Mouse (Mus musculus) forebrain, postnatal 0 days (tissue): ENCODE results near the gene Sept12. TPM values are rescaled to one million over a fixed set of nuclear protein-coding genes. Genes with fewer than 3 reads are reported as not detected.

Source experiments
- ATAC-seq: fragments of 200-750 bp; cut with Nextera tagmentation; 2 replicates; pipeline ENCODE4 v1.8.0; 2017; ENCODE audit warnings: mild to moderate bottlenecking, moderate library complexity
- DNase-seq: peaks from one replicate; pipeline ENCODE4 v3.0.0-alpha.2; 2015
- H3K27ac ChIP-seq: fragments of 300-500 bp; sonication (generic); 2 replicates; pipeline ENCODE4 v1.5.1; 2014; ENCODE audit warnings: low read depth, mild to moderate bottlenecking, antibody characterized with exemption, low read length, moderate library complexity, mixed read lengths
- H3K27me3 ChIP-seq: fragments of 300-500 bp; sonication (generic); 2 replicates; pipeline ENCODE4 v1.6.1; 2014; ENCODE audit warnings: mild to moderate bottlenecking, low read length, mixed read lengths; ENCODE audit not compliant: insufficient read depth
- H3K36me3 ChIP-seq: fragments of 300-500 bp; sonication (generic); 2 replicates; pipeline ENCODE4 v1.6.1; 2014; ENCODE audit warnings: mild to moderate bottlenecking, moderate library complexity; ENCODE audit not compliant: insufficient read depth
- H3K4me1 ChIP-seq: fragments of 300-500 bp; sonication (generic); 2 replicates; pipeline ENCODE4 v1.6.1; 2014; ENCODE audit warnings: antibody characterized with exemption; ENCODE audit not compliant: insufficient read depth
- H3K4me2 ChIP-seq: fragments of 300-500 bp; sonication (generic); 2 replicates; pipeline ENCODE4 v1.6.1; 2014; ENCODE audit warnings: low read depth, mild to moderate bottlenecking, moderate library complexity
- H3K4me3 ChIP-seq: fragments of 300-500 bp; sonication (generic); 2 replicates; pipeline ENCODE4 v1.5.1; 2014; ENCODE audit warnings: low read depth, low read length, mixed read lengths
- H3K9ac ChIP-seq: fragments of 300-500 bp; sonication (generic); 2 replicates; pipeline ENCODE4 v1.6.1; 2014; ENCODE audit warnings: mild to moderate bottlenecking
- H3K9me3 ChIP-seq: fragments of 300-500 bp; sonication (generic); 2 replicates; pipeline ENCODE4 v1.6.1; 2016; ENCODE audit warnings: low read length
- CTCF ChIP-seq: sonication (generic); IDR thresholded peaks from 2 replicates; pipeline ENCODE4 v1.5.1; 2016; ENCODE audit warnings: antibody characterized with exemption, control low read depth, low read depth
- WGBS: fragments of 180-500 bp; shearing (Covaris S2); extraction: QIAGEN DNeasy Blood & Tissue Kit; methylation state at CpG from one replicate; pipeline ENCODE4 v1.1.7; 2014; 5-methylcytosine and 5-hydroxymethylcytosine counted together
- polyA plus RNA-seq: library from polyadenylated mRNA; unstranded; fragments of >200 nt; fragmentation: Nextera tagmentation; extraction: Ambion mirVana; gene quantifications from 2 replicates; pipeline ENCODE4 v1.2.1, GENCODE M21; 2015
- total RNA-seq: library from RNA; depleted of rRNA; stranded (reverse); fragments of >200 nt; gene quantifications from 2 replicates; pipeline ENCODE4 v1.2.3, GENCODE M21; 2014

Sept12 gene
- total and polyA plus RNA-seq, 2 experiments from 2014 or later: not detected

DNA sequence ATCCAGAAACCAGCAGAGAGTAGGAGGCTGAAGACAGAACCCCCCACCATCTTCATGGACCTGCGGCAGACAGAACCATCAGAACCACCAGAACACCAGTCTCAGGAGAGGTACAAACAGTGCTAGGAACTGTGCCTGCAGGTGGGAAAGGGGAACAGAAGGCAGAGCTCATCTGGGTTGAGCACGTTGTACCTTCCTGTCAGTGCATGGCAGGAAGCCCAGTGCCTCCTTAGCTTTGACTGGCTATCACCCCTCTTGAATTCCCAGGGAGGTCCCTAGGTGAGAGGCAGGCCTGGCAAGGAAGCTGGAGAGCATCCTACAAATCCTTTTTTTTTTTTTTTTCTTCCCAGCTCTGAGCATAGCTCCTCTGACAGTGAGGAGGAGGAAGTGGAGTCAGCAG, 21.5 kb downstream of the Sept12 start:
- no peaks in the 10 kb centered on the region for H3K4me1 ChIP-seq
- H3K27me3 ChIP-seq: no peaks in the 10 kb centered on the region
- no peak overlapping the region for H3K27ac ChIP-seq
- H3K4me2 ChIP-seq: no peak overlapping the region
- DNase-seq (no peak), ATAC-seq (no peak)
- no peaks in the 10 kb centered on the region for H3K36me3 ChIP-seq
- 85% methylated on average over 2 of the region's 2 CpGs for WGBS
- no peak for TF ChIP-seq CTCF
- H3K4me3 ChIP-seq: no peak overlapping the region
- H3K9me3 ChIP-seq: no peaks in the 10 kb centered on the region
- no peak overlapping the region for H3K9ac ChIP-seq

DNA sequence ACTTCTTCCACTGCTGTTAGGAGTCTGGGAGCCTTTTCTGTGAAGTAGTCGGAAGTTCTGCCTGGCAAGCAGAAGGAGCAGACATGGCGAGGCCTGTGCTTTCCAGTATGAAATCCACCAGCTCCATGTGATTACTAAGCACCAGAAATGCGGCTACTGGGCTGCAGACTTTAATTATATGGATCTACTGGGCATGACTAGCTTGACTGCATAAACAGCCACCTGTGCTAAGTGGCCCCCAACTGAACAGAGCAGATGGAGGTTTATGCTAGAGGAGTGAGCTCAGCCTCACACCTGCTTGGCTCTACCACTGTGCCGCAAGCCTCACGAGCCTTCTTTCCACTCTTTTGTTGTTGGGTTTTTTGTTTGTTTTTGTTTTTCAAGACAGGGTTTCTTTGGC, 23.1 kb downstream of the Sept12 start:
- 69% methylated on average over 5 of the region's 5 CpGs for whole genome bisulfite sequencing
- no peak for ATAC-seq

GRCm38 (mm10) chr16:4971626-4972025, 26.0 kb downstream of the Sept12 start:
- WGBS: 86% methylated on average over 4 of the region's 4 CpGs
- Histone ChIP-seq H3K4me2 (no peak overlapping the region), H3K4me3 (no peak overlapping the region), H3K9me3 (no peaks in the 10 kb centered on the region), H3K27ac (no peak overlapping the region), H3K36me3 (no peaks in the 10 kb centered on the region), H3K9ac (no peak overlapping the region), H3K27me3 (no peaks in the 10 kb centered on the region), H3K4me1 (no peaks in the 10 kb centered on the region)
- no peak for TF ChIP-seq CTCF
- ATAC-seq (no peak), DNase-seq (no peak)

More for the DNA sequence above, 23.1 kb downstream of the Sept12 start:
- Histone ChIP-seq H3K27me3 (no peaks in the 10 kb centered on the region), H3K4me3 (no peak overlapping the region), H3K9me3 (no peaks in the 10 kb centered on the region), H3K27ac (no peak overlapping the region), H3K36me3 (no peaks in the 10 kb centered on the region), H3K9ac (no peak overlapping the region), H3K4me2 (no peak overlapping the region), H3K4me1 (no peaks in the 10 kb centered on the region)
- no peak for TF ChIP-seq CTCF
- no peak for DNase-seq

DNA sequence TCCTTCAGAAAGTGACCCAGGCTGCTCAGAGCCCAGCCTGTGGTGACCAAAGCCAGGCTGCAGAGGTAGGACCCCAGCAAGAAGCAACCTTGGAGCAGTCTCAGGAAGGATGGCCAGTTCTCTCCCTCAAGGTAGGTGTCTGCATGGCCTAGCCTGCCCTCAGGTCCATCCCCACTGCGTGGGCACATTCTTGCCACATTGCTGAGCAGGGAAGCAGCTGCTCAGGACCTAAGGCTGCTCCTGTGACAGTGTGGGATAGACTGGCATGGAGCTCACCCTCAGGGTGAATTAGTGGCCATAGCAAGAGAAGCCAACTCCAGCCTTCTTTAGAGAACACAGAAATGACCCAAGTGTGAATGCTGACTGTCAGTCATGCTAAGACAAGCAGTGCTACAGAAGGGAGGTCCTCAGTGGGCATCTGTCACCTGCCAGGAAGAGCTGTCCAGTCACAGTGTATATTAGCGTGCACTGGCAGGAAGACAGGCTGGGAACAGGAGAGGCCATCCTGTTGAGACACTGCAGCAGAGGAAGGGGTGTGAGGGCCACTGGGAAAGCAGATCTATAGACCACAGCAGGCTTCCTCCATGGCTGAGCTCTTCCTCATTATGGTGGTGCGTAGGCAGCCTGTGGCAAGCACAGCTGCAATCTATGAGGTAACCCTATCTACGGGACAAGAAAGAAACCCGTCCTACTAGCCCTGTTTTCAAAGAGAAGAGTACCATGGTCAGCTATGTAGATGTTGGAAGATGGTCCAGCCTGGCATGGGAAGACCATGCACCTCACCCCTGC, 28.4 kb downstream of the Sept12 start:
- H3K9me3 ChIP-seq: no peaks in the 10 kb centered on the region
- H3K36me3 ChIP-seq: no peaks in the 10 kb centered on the region
- H3K27me3 ChIP-seq: no peaks in the 10 kb centered on the region
- H3K4me1 ChIP-seq: no peaks in the 10 kb centered on the region
- ATAC-seq (no peak), DNase-seq (no peak)
- no peak overlapping the region for H3K4me3 ChIP-seq
- H3K9ac ChIP-seq: no peak overlapping the region
- no peak overlapping the region for H3K27ac ChIP-seq
- no peak for TF ChIP-seq CTCF
- 88% methylated on average over 5 of the region's 5 CpGs for WGBS
- H3K4me2 ChIP-seq: no peak overlapping the region

GRCm38 (mm10) chr16:4968426-4968825, 29.2 kb downstream of the Sept12 start:
- no peak for ATAC-seq
- Histone ChIP-seq H3K4me1 (peaks cover under 1% of the 10 kb centered on the region; the same call in 1 of the 2 replicates), H3K4me3 (no peak overlapping the region), H3K36me3 (no peaks in the 10 kb centered on the region), H3K4me2 (no peak overlapping the region), H3K9ac (no peak overlapping the region), H3K9me3 (no peaks in the 10 kb centered on the region), H3K27ac (no peak overlapping the region), H3K27me3 (no peaks in the 10 kb centered on the region)
- 76% methylated on average over 3 of the region's 3 CpGs for WGBS
- TF ChIP-seq CTCF: no peak
- no peak for DNase-seq

- peaks cover 8% of the 10 kb centered on the region; the same call in 1 of the 2 replicates for H3K4me1 ChIP-seq
- DNase-seq (no peak), ATAC-seq (no peak)
- H3K4me3 ChIP-seq: no peak overlapping the region
- H3K9me3 ChIP-seq: no peaks in the 10 kb centered on the region
- no peaks in the 10 kb centered on the region for H3K27me3 ChIP-seq
- H3K4me2 ChIP-seq: peak overlapping the region; percentile 78; the same call in 1 of the 2 replicates
- no peaks in the 10 kb centered on the region for H3K36me3 ChIP-seq
- H3K9ac ChIP-seq: no peak overlapping the region
- TF ChIP-seq CTCF: no peak
- WGBS: 87% methylated on average over 8 of the region's 8 CpGs
- H3K27ac ChIP-seq: no peak overlapping the region
Measured at GRCm38 (mm10) chr16:4965392-4966129, 32.1 kb downstream of the Sept12 start.

DNA sequence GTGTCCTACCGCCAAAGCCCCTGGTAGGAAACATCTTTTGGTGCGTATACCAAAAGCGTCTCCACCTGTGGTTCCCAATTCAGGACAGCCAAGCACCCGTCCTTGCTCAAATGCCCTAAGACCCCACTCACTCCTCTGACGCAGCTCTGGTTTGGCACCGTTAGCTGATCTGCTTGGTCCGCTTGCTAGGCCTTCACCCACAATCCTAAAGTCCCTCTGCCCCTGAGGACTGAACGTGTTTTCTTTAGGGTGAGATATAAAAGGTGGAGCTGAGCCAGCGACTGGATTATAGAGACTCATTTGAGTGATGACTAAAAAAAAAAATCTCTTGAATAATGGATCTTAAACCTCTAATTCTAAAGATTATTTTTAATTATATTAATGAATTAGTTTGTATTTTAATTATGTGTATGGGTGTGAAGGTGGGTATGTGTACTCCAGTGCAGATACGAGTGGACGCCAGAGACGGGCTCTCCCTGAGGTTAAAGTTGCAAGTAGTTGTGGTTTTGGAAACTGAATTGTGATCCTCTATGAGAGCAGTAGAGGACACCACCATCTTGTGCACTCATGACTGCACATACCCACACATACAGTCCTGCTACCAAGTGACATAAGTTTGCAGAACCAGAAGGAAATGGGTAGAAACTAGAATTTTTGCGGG, 32.8 kb downstream of the Sept12 start:
- WGBS: 21% methylated on average over 13 of the region's 13 CpGs
- no peak for TF ChIP-seq CTCF
- peak; percentile 1; the same call in 1 of the 2 replicates for ATAC-seq

More for the DNA sequence above, 32.8 kb downstream of the Sept12 start:
- Histone ChIP-seq H3K9me3 (no peaks in the 10 kb centered on the region), H3K27ac (peak overlapping the region; percentile 86), H3K27me3 (no peaks in the 10 kb centered on the region), H3K4me3 (peak overlapping the region; percentile 83), H3K4me2 (peak overlapping the region; percentile 78), H3K9ac (peak overlapping the region; percentile 90), H3K4me1 (peaks cover 8% of the 10 kb centered on the region; the same call in 1 of the 2 replicates), H3K36me3 (peaks cover 5% of the 10 kb centered on the region; the same call in 1 of the 2 replicates)
- no peak for DNase-seq
